Mouse (Mus musculus) heart, adult 2 months (tissue): ENCODE data around the gene Rpl3. TPM values are rescaled to one million over a fixed set of nuclear protein-coding genes. Genes with fewer than 3 reads are reported as not detected.

Source experiments
- DNase-seq, 2 experiments: peaks; one replicate each; pipeline ENCODE4 v3.0.0; 2021
- H3K27ac ChIP-seq: fragments of 200-600 bp; 2 replicates; pipeline ENCODE4 v1.8.1; 2022
- H3K27me3 ChIP-seq: fragments of 200-500 bp; 2 replicates; pipeline ENCODE4 v1.6.1; 2012; ENCODE audit warnings: mild to moderate bottlenecking, low read length, inconsistent platforms, mixed read lengths; ENCODE audit not compliant: control insufficient read depth, insufficient read depth
- H3K36me3 ChIP-seq: fragments of 200-500 bp; 2 replicates; pipeline ENCODE4 v1.6.1; 2012; ENCODE audit warnings: low read length, inconsistent platforms; ENCODE audit not compliant: control insufficient read depth, insufficient read depth
- H3K4me1 ChIP-seq: fragments of 200-500 bp; 2 replicates; pipeline ENCODE4 v1.6.1; 2011; ENCODE audit warnings: low read length; ENCODE audit not compliant: control insufficient read depth, insufficient read depth
- H3K4me3 ChIP-seq: fragments of 200-600 bp; 2 replicates; pipeline ENCODE4 v1.8.1; 2022
- H3K79me2 ChIP-seq: fragments of 200-500 bp; replicated peaks from 2 replicates; pipeline ENCODE4 v1.6.1; 2012; ENCODE audit warnings: mild to moderate bottlenecking, inconsistent platforms, low read length, moderate library complexity, mixed read lengths; ENCODE audit not compliant: control insufficient read depth, insufficient read depth
- H3K9ac ChIP-seq: fragments of 200-500 bp; 2 replicates; pipeline ENCODE4 v1.6.1; 2012; ENCODE audit warnings: low read depth, mild to moderate bottlenecking, control low read depth, inconsistent platforms, low read length, mixed read lengths
- CTCF ChIP-seq: fragments of 200-600 bp; IDR thresholded peaks from 2 replicates; pipeline ENCODE4 v1.8.1; 2022; ENCODE audit warnings: antibody characterized with exemption, mild to moderate bottlenecking, moderate library complexity
- EP300 ChIP-seq: fragments of 200-500 bp; IDR thresholded peaks from 2 replicates; pipeline ENCODE4 v1.6.1; 2011; ENCODE audit warnings: low read depth, low read length, control low read depth; ENCODE audit not compliant: insufficient read depth
- POLR2A ChIP-seq: fragments of 200-500 bp; IDR thresholded peaks from 2 replicates; pipeline ENCODE4 v1.6.1; 2011; ENCODE audit warnings: mild to moderate bottlenecking, low read depth, low read length, control low read depth; ENCODE audit not compliant: insufficient read depth
- WGBS: fragments of 180-500 bp; shearing (Covaris S2); methylation state at CpG from one replicate; pipeline ENCODE4 v1.1.7; 2018; 5-methylcytosine and 5-hydroxymethylcytosine counted together
- intact Hi-C: fragments of 180-260 bp; cut with DNase I; formaldehyde crosslinking; loops from one replicate; pipeline ENCODE4 v1.15.1; 2025
- polyA plus RNA-seq: library from polyadenylated mRNA; depleted of rRNA; stranded (reverse); fragments of >200 nt; gene quantifications from 2 replicates; pipeline ENCODE4 v1.2.3, GENCODE M21; 2012
- total RNA-seq, 2 experiments: library from RNA; stranded (reverse); gene quantifications; 2 replicates each; pipeline ENCODE4 v1.2.3; 2021

Gene Rpl3
- total and polyA plus RNA-seq, 3 experiments, result 137 to 201 (median 150) TPM

DNA sequence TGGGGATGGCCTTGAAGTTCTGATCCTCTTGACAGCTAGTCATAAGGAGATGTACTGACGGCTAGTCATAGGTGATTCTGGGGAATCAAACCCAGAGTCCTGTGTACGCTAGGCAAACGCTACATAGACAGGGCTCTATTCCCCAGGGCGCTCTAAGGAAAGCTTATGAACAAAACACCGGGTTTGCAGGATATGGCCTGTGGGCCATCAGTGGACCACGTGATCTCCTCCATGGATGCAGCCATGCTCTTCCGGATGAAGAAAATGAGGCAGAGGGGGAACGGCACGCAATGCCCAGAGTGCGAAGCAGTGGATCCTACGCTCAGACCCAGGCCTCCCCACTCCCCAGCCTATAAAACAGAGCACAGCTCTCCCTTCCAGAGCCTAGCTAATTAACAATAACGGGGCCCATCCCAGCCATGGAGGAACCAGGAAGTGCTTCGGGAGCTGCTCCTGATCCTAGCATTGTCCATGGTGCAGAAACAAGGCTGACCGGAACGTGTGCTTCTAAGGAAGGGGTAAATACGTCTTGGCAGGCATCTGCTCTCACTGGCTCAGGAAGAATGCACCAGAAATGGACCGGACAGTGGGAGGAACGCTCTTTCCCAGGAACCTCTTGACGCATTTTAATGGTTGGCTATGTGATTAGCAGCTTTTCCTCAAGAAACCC, 40.4 kb downstream of the Rpl3 start:
- TF ChIP-seq EP300, result peak; percentile 90
- no peak for TF ChIP-seq CTCF
- 0 out of 2 replicates have a peak, but pooled peaks have one; percentile 43 for TF ChIP-seq POLR2A
- no peaks in the 10 kb centered on the region for H3K79me2 ChIP-seq
- H3K9ac ChIP-seq, result no peak overlapping the region
- no peaks in the 10 kb centered on the region for H3K27me3 ChIP-seq
- peak overlapping the region; percentile 89 for H3K27ac ChIP-seq
- no peak overlapping the region for H3K4me3 ChIP-seq
- intact Hi-C loops, result loop anchor here (1.0 kb wide), 2 partner anchors 47 to 101 kb away; no protein-coding TSS in a partner anchor
- peaks cover 2% of the 10 kb centered on the region; the same call in 1 of the 2 replicates for H3K36me3 ChIP-seq
- 52% methylated on average over 19 of the region's 19 CpGs for WGBS
- peaks cover 18% of the 10 kb centered on the region for H3K4me1 ChIP-seq
- peak; percentile 64 to 72 for DNase-seq

DNA sequence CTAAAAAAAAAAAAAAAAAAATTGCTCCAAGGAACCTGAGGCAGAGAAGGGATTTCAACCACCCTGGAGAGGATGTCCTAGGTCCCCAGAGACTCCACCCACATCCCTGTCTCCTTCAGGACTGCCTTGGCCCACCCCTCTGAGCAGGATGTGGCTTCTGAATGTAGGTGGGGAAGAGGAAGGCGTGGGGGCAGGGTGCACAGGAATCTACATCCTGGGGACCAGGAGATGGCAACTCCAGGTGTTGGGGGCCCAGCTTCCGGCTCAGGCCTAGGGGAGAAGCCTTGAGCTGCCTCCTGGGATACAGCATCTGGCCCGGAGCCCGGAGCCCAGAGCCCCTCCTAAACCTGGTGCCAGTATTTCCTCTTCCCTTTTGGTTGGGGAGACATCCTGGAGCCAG, 41.6 kb downstream of the Rpl3 start:
- H3K9ac ChIP-seq, result no peak overlapping the region
- peak overlapping the region; percentile 89 for H3K27ac ChIP-seq
- 48% methylated on average over 4 of the region's 4 CpGs for WGBS
- DNase-seq, result peak; percentile 81 to 84
- H3K4me3 ChIP-seq, result no peak overlapping the region
- TF ChIP-seq EP300 (peak; percentile 96), POLR2A (0 out of 2 replicates have a peak, but pooled peaks have one; percentile 14), CTCF (no peak)
- peaks cover 2% of the 10 kb centered on the region; the same call in 1 of the 2 replicates for H3K36me3 ChIP-seq
- peaks cover 18% of the 10 kb centered on the region for H3K4me1 ChIP-seq
- H3K27me3 ChIP-seq, result no peaks in the 10 kb centered on the region
- intact Hi-C loops, result loop anchor here (1.0 kb wide), 1 partner anchor 36 kb away; the partner anchor contains the start of gene Pdgfb
- no peaks in the 10 kb centered on the region for H3K79me2 ChIP-seq

- DNase-seq, result no peak
- H3K27me3 ChIP-seq, result no peaks in the 10 kb centered on the region
- H3K36me3 ChIP-seq, result no peaks in the 10 kb centered on the region
- intact Hi-C loops, result no loop called here
- no peak overlapping the region for H3K4me3 ChIP-seq
- 29% methylated on average over 5 of the region's 5 CpGs for WGBS
- H3K79me2 ChIP-seq, result no peaks in the 10 kb centered on the region
- no peak overlapping the region for H3K27ac ChIP-seq
- H3K9ac ChIP-seq, result no peak overlapping the region
- TF ChIP-seq CTCF (no peak), POLR2A (no peak), EP300 (no peak)
- H3K4me1 ChIP-seq, result peaks cover 8% of the 10 kb centered on the region
Observed at GRCm38 (mm10) chr15:80047973-80048372, 43.7 kb downstream of the Rpl3 start.

DNA sequence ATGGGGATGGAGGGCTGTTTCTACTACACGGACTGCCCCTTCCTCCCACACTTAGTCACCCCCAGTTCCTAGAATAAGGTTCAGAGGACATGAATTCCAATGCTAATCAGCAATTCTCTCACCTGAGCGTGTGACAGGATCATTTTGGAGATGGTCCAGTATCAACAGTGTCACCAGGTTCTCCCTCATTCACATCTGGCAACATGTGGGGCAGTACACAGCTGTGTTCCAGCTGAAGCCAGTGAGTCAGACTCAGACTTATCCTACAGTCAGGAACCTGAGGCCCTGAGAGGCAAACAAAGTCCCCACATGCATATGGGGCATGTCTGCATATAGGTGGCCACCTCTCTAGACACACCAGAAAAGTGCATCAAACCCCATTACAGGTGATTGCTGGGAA, 44.4 kb downstream of the Rpl3 start:
- Histone ChIP-seq H3K9ac (no peak overlapping the region), H3K79me2 (no peaks in the 10 kb centered on the region), H3K4me3 (no peak overlapping the region), H3K27ac (no peak overlapping the region), H3K4me1 (peaks cover 5% of the 10 kb centered on the region), H3K36me3 (no peaks in the 10 kb centered on the region), H3K27me3 (no peaks in the 10 kb centered on the region)
- no peak for DNase-seq
- 65% methylated on average over 2 of the region's 2 CpGs for WGBS
- TF ChIP-seq CTCF (no peak), EP300 (no peak), POLR2A (no peak)
- intact Hi-C loops, result no loop called here

DNA sequence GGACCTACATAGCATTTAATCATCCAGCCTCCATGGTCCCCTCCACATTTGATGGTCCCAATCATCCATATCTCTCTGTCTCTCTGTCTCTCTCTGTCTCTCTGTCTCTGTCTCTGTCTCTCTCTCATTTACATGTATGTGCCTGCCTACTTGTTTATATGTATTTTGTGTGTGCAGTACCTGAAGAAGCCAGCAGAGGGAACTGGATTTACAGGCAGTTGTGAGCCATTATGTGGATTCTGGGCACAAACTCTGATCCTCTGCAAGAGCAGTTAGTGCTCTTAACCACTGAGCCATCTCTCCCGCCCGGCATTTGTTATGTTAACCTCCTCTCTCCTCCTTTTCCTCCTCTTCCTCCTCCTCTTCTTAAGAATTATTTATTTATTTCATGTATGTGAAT, 45.9 kb downstream of the Rpl3 start:
- 95% methylated on average over 2 of the region's 2 CpGs for WGBS
- Histone ChIP-seq H3K36me3 (no peaks in the 10 kb centered on the region), H3K79me2 (no peaks in the 10 kb centered on the region), H3K27ac (no peak overlapping the region), H3K4me3 (no peak overlapping the region), H3K9ac (no peak overlapping the region), H3K27me3 (no peaks in the 10 kb centered on the region), H3K4me1 (peaks cover 5% of the 10 kb centered on the region)
- intact Hi-C loops, result no loop called here
- TF ChIP-seq CTCF (peak; percentile 35), POLR2A (no peak)
- no peak for DNase-seq

DNA sequence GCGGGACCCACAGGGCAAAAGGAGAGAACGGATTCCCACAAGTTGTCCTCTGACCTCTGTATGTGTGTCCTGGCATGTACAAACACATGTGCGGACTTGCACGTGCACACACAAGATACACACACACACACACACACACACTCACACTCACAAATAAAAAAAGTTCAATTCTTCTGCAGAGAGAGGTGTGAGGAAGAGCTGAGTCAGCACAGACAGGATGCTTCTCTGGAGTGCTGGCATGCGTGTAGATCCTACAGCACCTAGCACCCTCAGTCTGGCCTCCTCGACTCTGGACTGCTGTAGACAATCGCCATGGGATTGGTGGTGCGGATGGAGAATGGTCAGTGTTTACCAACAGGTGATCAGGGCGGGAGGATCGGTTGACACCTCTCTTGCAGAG, 47.4 kb downstream of the Rpl3 start:
- TF ChIP-seq POLR2A (no peak), EP300 (no peak), CTCF (no peak)
- Histone ChIP-seq H3K4me3 (no peak overlapping the region), H3K27ac (no peak overlapping the region), H3K27me3 (no peaks in the 10 kb centered on the region), H3K4me1 (peaks cover under 1% of the 10 kb centered on the region), H3K9ac (no peak overlapping the region), H3K79me2 (no peaks in the 10 kb centered on the region), H3K36me3 (no peaks in the 10 kb centered on the region)
- intact Hi-C loops, result no loop called here
- WGBS, result 92% methylated on average over 10 of the region's 10 CpGs
- DNase-seq, result no peak
